Mouse (Mus musculus): ENCODE data around the gene Gm33543. TPM values are rescaled to one million over a fixed set of nuclear protein-coding genes. Genes with fewer than 3 reads are reported as not detected.

Gene Gm33543
- polyA plus RNA-seq, 3 experiments from 2014 or later = not detected

GRCm38 (mm10) chr10:95830891-95831290, 11.8 kb downstream of the Gm33543 start:
- no peak for ATAC-seq

GRCm38 (mm10) chr10:95829471-95829870, 13.3 kb downstream of the Gm33543 start:
- no peak for ATAC-seq

- no peak for ATAC-seq
Measured at GRCm38 (mm10) chr10:95828374-95828773, 14.4 kb downstream of the Gm33543 start.

- no peak for ATAC-seq
Measured at GRCm38 (mm10) chr10:95825651-95826050, 17.1 kb downstream of the Gm33543 start.

GRCm38 (mm10) chr10:95818506-95818905, 24.2 kb downstream of the Gm33543 start:
- no peak for ATAC-seq

- no peak for ATAC-seq
Measured at GRCm38 (mm10) chr10:95817419-95818161, 25.1 kb downstream of the Gm33543 start.

GRCm38 (mm10) chr10:95814351-95814750, 28.4 kb downstream of the Gm33543 start:
- no peak for ATAC-seq

GRCm38 (mm10) chr10:95811869-95812268, 30.9 kb downstream of the Gm33543 start:
- no peak for ATAC-seq

GRCm38 (mm10) chr10:95801443-95801811, 41.3 kb downstream of the Gm33543 start:
- ATAC-seq = no peak

- no peak for ATAC-seq
Measured at GRCm38 (mm10) chr10:95800693-95801442, 41.9 kb downstream of the Gm33543 start.

- no peak for ATAC-seq
Measured at GRCm38 (mm10) chr10:95797645-95798395, 44.9 kb downstream of the Gm33543 start.

GRCm38 (mm10) chr10:95795500-95795899, 47.2 kb downstream of the Gm33543 start:
- ATAC-seq = no peak

GRCm38 (mm10) chr10:95794706-95795105, 48.0 kb downstream of the Gm33543 start:
- no peak for ATAC-seq

- no peak for ATAC-seq
Measured at GRCm38 (mm10) chr10:95791427-95791804, 51.3 kb downstream of the Gm33543 start.

GRCm38 (mm10) chr10:95790771-95791426, 51.8 kb downstream of the Gm33543 start:
- no peak for ATAC-seq

GRCm38 (mm10) chr10:95787176-95787575, 55.6 kb downstream of the Gm33543 start:
- no peak for ATAC-seq

- no peak for ATAC-seq
Measured at GRCm38 (mm10) chr10:95784837-95785236, 57.9 kb downstream of the Gm33543 start.

- peak; percentile 51 for ATAC-seq
Measured at GRCm38 (mm10) chr10:95780881-95781600, 61.7 kb downstream of the Gm33543 start.

- peak; percentile 78 for ATAC-seq
Measured at GRCm38 (mm10) chr10:95779801-95780385, 62.8 kb downstream of the Gm33543 start.

- ATAC-seq = no peak
Measured at GRCm38 (mm10) chr10:95778622-95779021, 64.1 kb downstream of the Gm33543 start.

GRCm38 (mm10) chr10:95777701-95778320, 64.9 kb downstream of the Gm33543 start:
- no peak for ATAC-seq

All from inflammation-experienced regulatory T-cells, adult 6 months (primary cell).